Mouse (Mus musculus) neural tube, embryonic 10.5 days (tissue): ENCODE results near the gene Cep128.

Source experiments
- DNase-seq: peaks from one replicate; pipeline ENCODE4 v3.0.0-alpha.2; 2017; ENCODE audit warnings: low spot score; ENCODE audit errors: extremely low spot score

The Cep128 gene

DNA sequence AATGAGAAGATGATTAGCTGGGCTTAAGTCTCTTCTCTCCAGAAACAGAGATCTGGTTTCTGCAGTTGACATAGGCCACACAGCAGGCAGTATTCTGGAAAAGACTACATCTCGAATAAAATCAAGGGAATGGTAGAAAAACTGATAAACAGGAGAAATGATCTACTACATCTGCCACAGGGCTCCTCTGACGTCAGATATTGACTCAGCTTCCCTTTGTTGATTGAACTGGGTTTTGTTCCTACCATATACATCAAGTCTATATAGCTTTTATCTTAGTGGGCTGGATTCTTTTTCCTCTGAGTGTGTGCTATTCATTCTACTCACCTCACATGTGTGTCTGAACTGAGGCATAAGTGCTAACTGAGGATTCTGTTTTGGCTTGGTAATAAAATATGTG is 200.3 kb downstream of the Cep128 start:
- no peak for DNase-seq

DNA sequence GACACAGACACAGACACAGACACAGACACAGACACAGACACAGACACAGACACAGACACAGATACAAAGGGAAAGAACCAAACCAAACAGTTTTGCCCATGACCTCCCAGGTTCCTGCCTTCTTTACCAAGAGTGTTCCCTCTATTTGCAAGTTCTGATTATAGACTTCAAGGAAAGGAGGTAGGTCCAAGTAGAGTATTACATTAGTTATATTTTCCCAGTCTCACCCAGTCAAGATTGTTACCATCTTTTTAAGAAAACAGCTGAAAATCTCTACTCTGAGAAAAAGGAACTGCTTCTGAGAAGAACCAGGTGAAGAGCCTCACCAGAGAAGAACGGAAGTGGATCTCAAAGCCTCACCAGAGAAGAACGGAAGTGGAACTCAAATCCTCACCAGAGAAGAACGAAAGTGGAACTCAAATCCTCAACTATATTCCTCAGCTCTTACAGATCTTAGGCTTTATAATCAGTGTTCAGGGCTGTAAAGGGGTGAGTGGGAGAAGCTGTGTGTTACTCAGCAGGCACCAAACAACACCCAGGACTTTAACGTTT is 200.8 kb downstream of the Cep128 start:
- DNase-seq, result no peak

DNA sequence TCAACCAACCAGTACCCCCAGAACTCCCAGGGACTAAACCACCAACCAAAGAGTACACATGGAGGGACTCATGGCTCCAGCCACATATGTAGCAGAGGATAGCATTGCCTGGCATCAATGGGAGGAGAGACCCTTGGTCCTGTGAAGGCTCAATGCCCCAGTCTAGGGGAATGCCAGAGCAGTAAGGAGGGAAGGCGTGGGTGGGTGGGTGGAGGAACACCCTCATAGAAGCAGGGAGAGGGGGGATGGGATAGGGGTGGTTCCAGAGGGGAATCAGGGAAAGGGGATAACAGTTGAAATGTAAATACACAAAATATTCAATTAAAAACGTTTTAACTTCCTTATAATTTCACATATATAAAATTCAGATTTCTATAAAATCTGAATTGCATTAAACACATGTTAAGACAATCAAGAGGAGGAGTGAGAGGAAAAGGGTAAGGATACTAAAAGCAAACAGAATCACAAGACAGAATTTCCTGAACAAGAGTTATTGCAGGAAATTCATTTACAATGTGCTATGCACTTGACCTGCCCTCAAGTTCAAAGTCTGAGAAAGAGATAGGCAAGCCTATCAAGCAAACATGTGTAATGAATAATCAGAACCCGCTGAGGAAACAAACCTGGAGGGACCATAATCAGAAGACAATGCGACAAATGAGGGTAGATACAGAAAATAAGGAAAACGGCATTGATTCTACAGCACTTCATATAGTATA is 207.2 kb downstream of the Cep128 start:
- no peak for DNase-seq

DNA sequence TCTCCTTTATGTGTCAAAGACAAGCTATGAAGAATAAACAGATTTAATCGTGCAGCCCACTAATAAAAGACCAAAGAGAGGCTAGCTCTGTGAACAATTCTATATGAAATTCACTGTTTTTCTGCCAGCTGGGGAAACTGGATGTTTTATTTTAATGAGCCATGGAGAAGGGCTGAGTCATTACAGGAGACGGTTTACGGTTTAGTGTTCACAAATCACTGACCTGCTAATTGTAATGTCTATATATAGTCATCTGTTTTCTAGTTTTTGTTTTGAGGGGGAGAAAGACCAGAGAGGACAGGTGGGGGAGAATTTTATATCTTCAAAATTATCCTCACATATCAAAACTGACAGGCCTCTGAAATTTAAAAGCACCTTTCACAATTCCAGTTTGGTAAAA is 212.6 kb downstream of the Cep128 start:
- no peak for DNase-seq

DNA sequence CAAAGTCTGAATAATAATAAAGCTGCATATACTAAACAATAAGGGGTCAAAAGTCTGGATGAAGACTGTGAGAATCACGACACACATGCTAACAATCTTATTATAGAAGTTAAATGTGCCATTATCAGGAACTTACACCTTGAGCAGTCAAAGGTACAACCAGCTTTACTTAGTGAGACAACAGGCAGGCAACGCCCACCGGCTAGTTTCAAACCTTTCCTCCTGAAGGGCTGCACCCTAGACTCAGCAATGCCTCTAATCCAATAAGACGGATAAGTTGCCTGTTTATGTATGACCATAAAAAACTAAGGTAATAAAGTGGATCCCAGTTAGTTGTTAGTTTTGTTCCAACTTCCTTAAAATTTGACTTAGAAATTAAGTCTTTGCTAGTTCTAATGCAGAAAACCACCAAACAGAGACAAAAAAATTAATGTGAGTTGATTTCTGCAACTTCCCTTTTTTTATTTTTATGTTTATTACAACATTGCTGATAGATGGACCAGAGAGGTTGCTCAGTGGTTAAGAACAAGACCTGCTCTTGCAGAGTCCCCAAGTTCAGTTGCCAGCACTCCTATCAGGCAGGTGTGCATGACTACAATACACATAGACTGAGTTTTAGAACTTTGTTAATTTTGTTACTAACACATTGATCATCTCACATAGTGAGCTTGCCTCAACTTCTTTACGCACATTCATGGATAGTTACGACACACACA is 223.0 kb downstream of the Cep128 start:
- DNase-seq, result no peak

DNA sequence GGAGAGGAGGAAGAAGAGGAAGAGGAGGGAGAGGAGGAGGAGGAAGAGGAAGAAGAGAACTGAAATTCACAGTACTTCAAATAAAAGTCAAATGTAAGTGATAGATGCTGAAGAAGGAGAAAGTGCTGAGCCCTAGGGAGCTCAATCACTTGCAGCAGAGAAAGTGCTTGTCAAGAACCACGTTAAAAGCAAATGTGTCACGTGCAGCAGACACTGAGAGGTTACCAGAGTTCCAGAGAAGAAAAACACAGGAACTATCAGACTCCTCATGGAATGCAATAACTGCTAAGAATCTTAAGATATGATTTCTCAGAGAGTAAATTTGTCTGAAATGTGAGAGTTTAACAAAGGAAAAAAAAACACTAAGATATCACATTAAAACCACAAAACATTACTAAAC is 225.7 kb downstream of the Cep128 start:
- no peak for DNase-seq

DNA sequence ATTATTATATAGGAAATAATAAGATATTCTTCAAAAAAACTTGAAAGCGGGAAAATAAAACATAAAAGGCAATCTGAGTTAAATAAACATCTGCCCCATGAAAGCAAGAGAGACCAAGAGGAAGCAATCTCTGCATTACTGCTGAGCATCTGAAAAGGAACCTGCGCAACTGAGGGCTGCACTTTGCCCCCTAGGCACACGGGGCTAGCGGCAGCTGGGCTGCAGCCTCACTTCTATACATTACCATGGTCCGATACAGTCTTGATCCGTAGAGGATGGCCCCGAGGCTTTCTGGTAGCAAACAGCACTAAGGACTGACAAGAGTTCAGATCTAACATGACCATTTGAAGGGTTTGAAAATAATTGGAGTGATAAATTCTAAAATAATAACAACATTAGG is 230.2 kb downstream of the Cep128 start:
- no peak for DNase-seq

DNA sequence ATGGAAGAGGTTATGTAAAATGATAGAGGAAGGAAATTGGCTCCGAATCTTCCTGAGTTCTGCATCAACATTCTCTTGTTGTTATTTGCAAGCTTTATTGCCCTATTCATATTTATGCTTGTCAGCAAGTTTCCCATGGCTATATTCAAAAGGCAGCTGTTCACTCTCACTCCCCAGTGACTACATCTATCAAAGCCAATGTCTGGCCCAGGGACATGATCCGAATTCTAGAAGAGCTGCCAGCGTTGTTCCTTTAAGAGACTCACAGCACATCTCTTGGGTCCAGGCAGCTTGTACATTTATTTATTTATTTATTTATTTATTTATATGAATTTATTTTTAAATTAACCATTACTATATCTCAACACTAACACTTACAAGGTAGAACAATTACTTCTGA is 235.1 kb downstream of the Cep128 start:
- no peak for DNase-seq

DNA sequence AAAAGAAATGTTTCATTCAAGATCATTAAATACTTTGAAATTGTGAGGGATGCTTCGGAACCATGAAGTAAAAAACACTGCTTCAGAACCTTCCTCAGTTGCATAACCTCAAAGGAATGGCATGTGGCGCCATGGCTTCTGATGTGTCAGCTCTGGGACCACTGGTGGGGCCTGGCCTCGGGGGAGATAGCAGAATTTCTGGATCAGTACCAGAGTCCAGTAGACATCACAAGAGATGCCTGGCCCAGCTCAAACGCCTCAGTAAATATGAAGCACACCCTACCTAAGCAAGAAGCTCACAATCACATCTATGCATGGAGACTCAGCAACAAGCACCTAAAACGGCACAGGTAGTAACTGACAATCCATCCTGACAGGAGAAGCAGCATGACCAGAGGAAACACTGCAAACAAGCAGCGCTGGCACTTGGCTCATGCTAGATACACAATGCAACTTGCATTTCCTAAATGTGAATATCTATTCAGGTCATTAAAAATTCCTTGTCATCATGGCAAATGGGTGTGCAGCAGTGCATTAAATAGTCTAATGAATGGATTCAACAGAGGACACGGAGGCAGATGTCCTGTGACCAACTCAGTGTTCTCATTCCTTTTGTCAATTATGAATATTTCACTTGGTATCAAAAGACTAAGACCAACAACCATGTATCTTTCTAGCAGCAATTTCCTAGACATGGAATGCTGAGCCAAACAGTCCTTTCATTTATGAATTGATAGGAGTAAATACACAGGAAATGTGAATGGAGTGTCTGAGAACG is 249.3 kb downstream of the Cep128 start:
- DNase-seq, result no peak

DNA sequence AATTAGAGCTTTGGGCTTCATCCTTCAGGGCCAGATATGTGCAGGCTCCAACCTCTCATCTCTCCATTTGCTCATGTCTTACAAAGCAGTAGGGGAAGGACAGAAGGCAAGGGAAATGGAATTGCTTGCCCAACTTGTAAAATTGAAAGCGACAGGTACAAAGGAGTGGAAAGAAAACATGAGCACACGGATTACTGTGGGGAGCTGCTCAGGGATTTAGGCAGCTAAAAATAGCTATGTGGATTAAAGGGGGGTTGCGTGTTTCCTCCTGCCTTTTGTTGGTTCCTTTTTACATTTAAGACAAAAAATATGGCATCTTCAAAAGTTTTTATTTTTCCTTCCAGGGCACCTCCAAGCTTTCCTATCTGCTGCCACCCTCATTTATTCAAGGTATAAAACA is 269.2 kb downstream of the Cep128 start:
- no peak for DNase-seq

DNA sequence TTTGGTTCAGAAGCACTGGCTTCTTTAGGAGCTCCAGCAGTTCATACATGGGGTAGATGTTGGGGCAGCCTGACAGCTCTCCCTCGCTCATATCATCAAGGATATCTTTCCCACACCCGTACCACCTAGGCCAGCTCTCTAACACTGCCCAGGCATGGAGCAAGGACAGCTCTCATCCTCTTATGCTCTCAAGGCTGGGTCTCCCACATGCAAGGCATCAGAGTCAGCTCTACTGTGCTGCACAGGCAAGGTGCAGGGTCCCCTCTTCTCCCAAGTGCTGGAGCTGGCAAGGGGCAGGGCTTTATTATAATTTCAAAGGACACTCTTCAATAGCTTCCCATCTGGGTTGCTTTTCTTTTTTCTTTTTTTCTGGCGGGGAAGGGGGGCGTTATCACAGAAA is 280.9 kb downstream of the Cep128 start:
- no peak for DNase-seq

DNA sequence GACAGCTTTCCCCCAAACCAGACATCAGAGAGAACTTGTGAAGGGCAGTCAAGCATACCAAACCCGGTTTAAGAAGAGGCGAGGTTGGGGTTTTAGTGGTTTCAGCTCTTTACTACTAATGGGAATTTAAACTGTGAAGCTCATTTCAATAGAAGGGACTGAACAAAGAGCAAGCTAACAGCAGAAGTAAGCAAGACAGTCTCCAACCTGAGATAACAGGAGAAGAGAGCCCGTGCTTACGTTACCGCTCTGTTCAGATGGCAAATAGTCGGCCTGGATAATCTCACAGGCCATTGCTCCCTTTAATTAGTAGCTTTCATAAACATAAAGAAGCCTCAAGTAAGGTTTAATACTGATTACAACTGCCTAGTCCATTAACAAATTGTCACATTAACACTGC is 286.3 kb downstream of the Cep128 start:
- DNase-seq, result no peak

DNA sequence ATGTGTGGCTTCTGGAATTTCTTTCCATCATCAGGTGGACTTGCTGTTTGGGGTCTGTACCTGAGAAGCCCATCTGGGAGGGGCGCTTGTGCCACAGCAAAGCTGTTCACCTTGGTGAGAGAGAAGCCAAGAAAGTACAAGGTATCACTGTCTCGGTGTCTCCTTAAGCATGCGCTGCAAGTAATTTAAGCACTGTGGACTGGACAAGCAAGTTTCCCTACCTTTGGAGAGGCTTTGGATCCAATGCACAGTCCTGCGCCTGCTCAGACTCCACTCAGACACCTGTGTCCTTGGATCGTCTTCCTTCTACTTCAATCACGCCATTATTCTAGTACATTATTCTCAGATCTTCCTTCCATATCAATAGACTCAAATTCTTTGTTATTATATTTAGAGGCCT is 288.0 kb downstream of the Cep128 start:
- DNase-seq, result no peak

DNA sequence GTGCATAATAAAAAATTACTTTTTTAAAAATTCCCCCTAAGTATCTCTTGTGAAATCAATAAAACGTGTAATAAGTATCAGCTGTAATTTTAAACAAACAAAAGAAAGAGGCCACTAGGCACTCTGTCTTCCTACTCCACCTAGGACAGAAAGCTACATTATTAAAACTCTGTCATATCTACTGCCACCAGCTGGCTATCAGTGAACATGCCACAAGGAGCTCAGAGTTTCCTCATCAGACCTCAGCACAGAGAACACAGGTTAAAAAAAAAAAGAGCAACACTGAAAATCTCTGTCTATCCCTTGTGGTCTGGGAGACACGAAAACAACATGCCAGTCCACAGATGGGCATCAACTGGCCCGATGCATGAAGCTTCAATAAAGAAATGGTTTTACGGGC is 295.9 kb downstream of the Cep128 start:
- no peak for DNase-seq

DNA sequence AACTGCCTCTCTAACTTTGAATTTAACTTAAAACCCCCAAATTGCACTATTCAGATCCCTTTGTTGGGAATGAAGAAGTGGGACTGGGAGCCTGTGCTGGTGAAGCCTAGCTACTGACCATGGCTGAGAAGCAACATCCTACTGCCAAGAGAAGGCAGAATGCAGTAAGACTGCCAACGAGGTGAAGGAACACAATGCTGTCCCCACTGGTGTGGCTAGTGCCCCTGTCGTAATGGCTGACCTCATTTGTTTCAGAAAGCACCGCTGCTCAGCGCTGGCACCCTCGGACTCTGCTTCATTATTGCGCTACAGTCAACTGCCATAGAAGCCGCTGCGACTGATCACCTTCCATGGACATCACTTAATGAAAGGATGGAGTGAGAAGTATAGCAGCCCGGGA is 298.2 kb downstream of the Cep128 start:
- no peak for DNase-seq

DNA sequence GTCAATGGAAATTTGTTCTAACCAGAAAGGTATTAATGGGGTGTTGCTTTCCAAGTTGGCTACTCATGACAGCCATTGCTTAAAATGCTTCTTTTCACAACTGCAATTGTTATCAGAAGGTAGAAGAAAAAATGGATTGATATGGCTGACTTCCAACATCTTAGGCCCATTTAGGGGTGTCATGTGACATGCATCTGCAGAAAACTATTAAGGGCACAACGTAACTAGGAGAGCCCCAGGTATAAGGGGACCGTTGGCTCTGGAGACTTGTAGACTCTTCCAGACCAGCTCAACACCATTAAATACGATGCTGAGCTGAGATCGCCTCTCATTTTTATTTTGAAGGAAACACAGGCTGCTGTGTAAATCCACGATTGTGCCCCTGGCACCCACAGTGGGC is 308.6 kb downstream of the Cep128 start:
- no peak for DNase-seq

DNA sequence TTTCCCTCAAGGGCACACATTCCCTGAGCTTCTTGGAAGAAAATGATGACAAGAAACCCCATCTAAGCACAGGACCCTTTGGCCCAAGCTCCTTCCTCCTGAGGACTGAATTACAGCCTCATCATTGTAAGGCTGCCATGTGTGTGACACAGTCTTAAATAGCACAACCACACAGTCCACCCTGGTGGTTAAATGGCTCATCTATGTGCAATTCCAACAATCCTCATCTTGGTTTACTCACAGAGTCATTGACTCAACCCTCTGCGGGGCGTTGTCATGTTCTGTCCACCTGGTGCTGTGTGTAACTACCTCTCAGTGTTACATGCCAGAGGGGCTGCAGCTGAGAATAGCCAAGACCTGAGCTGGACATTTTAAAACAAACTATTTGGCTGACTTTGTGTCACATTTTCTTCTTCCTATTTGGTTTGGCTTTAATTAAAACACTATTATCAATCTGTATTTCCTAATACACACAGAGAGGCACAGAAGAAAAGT is 313.6 kb downstream of the Cep128 start:
- no peak for DNase-seq

DNA sequence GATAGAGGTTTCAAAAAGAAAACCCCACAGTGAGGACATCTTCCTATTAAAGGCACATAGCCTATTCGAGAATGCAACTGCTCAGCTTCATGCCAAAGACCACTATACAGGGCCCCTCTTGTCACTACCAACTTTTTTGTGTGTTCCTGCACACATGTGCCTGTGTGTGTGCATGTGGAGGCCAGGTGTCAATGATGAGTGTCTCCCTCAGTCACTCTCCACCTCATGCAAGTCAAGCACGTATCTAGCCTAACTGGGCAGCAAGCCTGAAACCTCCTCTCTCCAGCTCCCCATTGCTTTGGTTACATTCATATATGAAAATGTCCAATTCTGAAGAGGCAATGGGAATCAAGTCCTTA is 317.1 kb downstream of the Cep128 start:
- no peak for DNase-seq

DNA sequence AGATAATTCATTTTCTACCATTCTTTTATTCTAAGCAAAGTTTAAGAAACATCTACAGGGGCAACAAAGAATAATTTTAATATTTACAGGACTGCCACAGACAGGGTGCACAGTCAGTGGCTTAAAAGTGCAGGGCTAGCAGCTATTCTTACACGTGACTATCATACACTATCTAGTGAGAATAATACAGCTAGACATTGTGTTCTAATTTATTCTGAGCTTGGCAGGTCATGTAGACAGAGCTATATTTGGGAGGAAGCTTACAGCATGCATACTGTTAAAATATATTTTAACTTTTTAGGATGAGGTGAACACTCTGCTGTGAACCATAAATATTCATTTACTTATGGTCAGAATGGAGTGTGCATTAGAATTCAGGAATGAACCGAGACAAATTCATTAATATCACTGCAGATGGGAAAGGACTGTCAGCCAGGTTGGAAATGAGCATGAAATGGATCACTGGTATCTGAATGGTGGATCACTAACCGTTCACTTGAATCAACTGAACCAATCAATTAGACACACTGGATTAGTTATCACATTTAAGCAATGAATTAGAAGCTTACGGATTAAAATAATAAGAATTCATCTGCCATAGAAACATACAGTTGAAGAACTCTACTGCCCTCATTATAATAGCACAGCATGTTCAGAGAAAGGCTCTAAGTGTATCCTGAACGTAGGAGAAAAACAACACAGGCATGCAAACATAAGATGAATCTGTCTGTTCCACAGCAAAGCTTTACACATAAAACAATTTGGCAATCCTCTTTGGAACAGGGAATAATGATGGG is 317.7 kb downstream of the Cep128 start:
- DNase-seq, result no peak

DNA sequence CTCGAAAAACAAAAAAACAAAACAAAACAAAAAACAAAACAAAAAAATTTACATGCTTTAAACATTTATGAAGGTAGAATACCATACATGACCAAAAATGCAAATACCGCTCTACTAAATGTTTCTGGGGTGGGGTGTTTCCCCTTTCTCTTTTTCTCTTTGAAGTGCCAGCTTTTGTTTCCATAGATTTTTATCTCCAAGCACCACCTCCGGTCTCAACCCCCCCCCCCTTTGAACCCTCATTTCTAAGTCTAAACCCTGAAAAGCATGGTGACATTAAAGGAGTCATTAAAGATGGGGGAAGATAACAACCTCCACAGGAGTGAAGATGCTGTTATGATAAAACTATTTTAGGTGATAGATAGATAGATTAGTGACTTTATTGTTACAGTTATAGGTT is 318.8 kb downstream of the Cep128 start:
- no peak for DNase-seq

DNA sequence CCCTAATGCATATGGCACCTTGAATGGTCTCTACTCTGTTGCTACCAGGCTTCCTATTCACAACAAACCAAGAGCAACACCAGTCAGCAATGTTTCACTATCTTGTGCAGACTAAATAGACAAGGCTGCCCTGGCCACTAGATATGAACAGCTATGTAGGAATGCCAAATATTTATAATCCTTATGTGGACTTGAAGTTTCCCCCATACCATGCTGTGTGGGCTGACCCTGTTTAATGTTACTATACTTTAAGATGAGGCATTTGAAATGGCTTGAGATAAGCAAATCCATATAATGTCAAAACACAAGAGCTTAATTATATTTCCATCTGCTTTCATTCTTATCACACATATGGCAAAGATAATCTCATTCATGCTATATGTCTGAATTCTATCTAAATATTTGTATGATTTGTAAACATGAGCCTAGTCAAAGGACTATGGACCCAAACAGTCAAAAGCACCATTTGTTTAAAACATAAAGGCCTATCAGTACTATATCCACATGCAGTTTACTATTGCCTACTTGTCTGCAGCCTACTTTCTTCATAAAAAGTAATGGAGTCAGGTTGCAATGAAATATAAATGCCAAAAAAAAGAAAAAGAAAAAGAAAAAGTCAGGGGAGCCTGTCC is 319.7 kb downstream of the Cep128 start:
- DNase-seq, result no peak
